ENCODE assay signal across 8 mouse cellular contexts in the genomic region with DNA sequence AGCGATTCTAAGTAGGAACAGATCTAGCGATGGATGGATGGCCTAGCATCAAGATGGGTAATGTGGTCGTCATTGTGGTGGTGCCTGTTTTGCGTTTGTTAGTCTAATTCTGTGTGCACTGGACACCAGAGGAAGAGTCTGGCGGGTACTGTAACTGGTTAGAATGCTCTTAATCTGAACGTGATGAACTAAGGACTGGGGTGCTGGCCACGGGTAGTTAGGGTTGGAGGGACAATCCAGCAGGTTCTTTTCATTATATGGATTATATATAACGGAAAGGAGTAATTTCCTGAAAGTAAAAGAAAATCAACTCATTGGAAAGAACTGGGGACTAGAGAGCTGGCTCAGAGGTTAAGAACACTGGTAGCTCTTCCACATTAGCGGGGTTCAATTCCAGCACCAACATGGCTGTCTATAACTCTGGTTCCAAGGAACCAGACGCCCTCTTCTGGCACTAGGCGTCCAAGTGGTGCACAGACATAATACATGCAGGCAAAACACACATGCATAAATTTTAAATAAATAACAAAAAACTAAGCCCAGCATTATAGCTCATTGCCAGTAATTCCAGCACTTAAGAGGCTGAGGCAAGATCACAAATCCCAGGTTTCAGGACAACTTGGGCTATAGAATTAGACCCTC. TPM values are rescaled to one million over a fixed set of nuclear protein-coding genes. Genes with fewer than 3 reads are reported as not detected.
DNase-seq lines count a peak whose midpoint lies in the region; ATAC-seq and TF ChIP-seq lines count a peak whose summit lies in the region.

No protein-coding gene starts in this region.

- no peaks in the 10 kb centered on the region for H3K4me1 ChIP-seq in embryonic fibroblast, embryonic 13.5 days (ENCODE audit: control insufficient read depth, insufficient read depth, low read length)
- H3K4me1 ChIP-seq in intestine, postnatal 0 days (replicated peaks; ENCODE audit: control insufficient read depth, insufficient read depth, low read length) = no peaks in the 10 kb centered on the region
- H3K4me1 ChIP-seq in lung, embryonic 16.5 days (replicated peaks; ENCODE audit: control insufficient read depth, insufficient read depth, low read length) = peaks cover 10% of the 10 kb centered on the region

- H3K4me2 ChIP-seq in intestine, postnatal 0 days (replicated peaks; ENCODE audit: low read depth) = peak overlapping the region; percentile 87
- peak overlapping the region; percentile 68 for H3K4me2 ChIP-seq in lung, embryonic 16.5 days (ENCODE audit: low read depth, low read length)

- intact Hi-C loops in left cerebral cortex, postnatal 14 days (cut with DNase I) = loop anchor here (2.0 to 5.0 kb wide), 2 partner anchors 19 to 106 kb away; partner anchors contain the start of genes Gm9970 and Nrbp1

- no peaks in the 10 kb centered on the region for H3K27me3 ChIP-seq in intestine, postnatal 0 days (replicated peaks; ENCODE audit: control insufficient read depth, insufficient read depth, low read length)
- no peaks in the 10 kb centered on the region for H3K27me3 ChIP-seq in lung, embryonic 16.5 days (ENCODE audit: control insufficient read depth, insufficient read depth, low read depth, low read length)
- H3K27me3 ChIP-seq in splenic B cell, adult 2 months (ENCODE audit: control insufficient read depth, insufficient read depth, low read length, poor library complexity, severe bottlenecking) = no peaks in the 10 kb centered on the region

- 15% methylated on average over 11 of the region's 11 CpGs for WGBS in intestine, postnatal 0 days
- WGBS in lung, embryonic 16.5 days = 14% methylated on average over 11 of the region's 11 CpGs

- peak overlapping the region; percentile 77 for H3K27ac ChIP-seq in embryonic fibroblast, embryonic 13.5 days (ENCODE audit: insufficient read depth, low read length)
- peak overlapping the region; percentile 75 for H3K27ac ChIP-seq in intestine, postnatal 0 days (ENCODE audit: low read depth, low read length)
- peak overlapping the region; percentile 85 for H3K27ac ChIP-seq in lung, embryonic 16.5 days (ENCODE audit: low read length)

- ATAC-seq in intestine, postnatal 0 days = no peak
- ATAC-seq in lung, embryonic 16.5 days (ENCODE audit: low read depth) = no peak
- ATAC-seq in activated CD4-positive, CD25-positive, alpha-beta regulatory T cell, adult 4 months = no peak

- peak; percentile 46; the same call in 1 of the 2 replicates for TF ChIP-seq POLR2A in embryonic fibroblast, embryonic 13.5 days (IDR thresholded peaks at IDR 0.05; ENCODE audit: low read depth, low read length)

- H3K4me3 ChIP-seq in embryonic fibroblast, embryonic 13.5 days (ENCODE audit: insufficient read depth, low read length) = peak overlapping the region; percentile 62
- H3K4me3 ChIP-seq in intestine, postnatal 0 days (ENCODE audit: low read depth, low read length) = peak overlapping the region; percentile 84
- H3K4me3 ChIP-seq in lung, embryonic 16.5 days (ENCODE audit: low read length) = peak overlapping the region; percentile 99

- TF ChIP-seq CTCF in embryonic fibroblast, embryonic 13.5 days (IDR thresholded peaks at IDR 0.05; ENCODE audit: borderline replicate concordance, insufficient read depth, low read length) = peak; percentile 32; the same call in 1 of the 2 replicates
- TF ChIP-seq CTCF in intestine, postnatal 0 days (IDR thresholded peaks at IDR 0.05; ENCODE audit: low read depth) = peak; percentile 70

- DNase-seq in left cerebral cortex, postnatal 14 days (ENCODE audit: low spot score in 2 of 2) = peak; percentile 43 to 74
- no peak for DNase-seq in left cerebral cortex, adult 8-10 months (ENCODE audit: low spot score in 2 of 2)
- DNase-seq in ZHBTc4 (ENCODE audit: low read depth, low spot score) = peak; percentile 78
- DNase-seq in splenic B cell, adult 2 months (ENCODE audit: low read depth, low spot score) = peak; percentile 49

- peak overlapping the region; percentile 54 for H3K9ac ChIP-seq in intestine, postnatal 0 days (ENCODE audit: low read depth, low read length)
- peak overlapping the region; percentile 72 for H3K9ac ChIP-seq in lung, embryonic 16.5 days (ENCODE audit: low read length)

- H3K36me3 ChIP-seq in intestine, postnatal 0 days (ENCODE audit: control insufficient read depth, insufficient read depth) = no peaks in the 10 kb centered on the region
- H3K36me3 ChIP-seq in lung, embryonic 16.5 days (ENCODE audit: control insufficient read depth, insufficient read depth, low read length) = no peaks in the 10 kb centered on the region
- no peaks in the 10 kb centered on the region for H3K36me3 ChIP-seq in splenic B cell, adult 2 months (ENCODE audit: control insufficient read depth, insufficient read depth, low read length, poor library complexity, severe bottlenecking)

- H3K9me3 ChIP-seq in intestine, postnatal 0 days (ENCODE audit: control insufficient read depth) = no peaks in the 10 kb centered on the region
- H3K9me3 ChIP-seq in lung, embryonic 16.5 days (ENCODE audit: control insufficient read depth, low read length) = no peaks in the 10 kb centered on the region

RNA-seq across cellular contexts. Expression of gene Ppm1g, which starts 0.9 kb away (rescaled TPM):
- total RNA-seq in left cerebral cortex, postnatal 14 days (2021) = 10 to 100 TPM; 77.5 to 87.1 TPM
- total RNA-seq in left cerebral cortex, adult 8-10 months (2022) = 10 to 100 TPM; 64.9 to 77.9 (median 75.5) TPM
- polyA plus RNA-seq in embryonic fibroblast, embryonic 13.5 days (2011; ENCODE audit: insufficient read length, low read depth, missing spikeins) = 131 and 132 TPM in 2 replicates
- polyA plus RNA-seq in intestine, postnatal 0 days (2015; fragmentation: Nextera tagmentation; extraction: Ambion mirVana) = 54.8 and 55.4 TPM in 2 replicates
- 122 and 126 TPM in 2 replicates for polyA plus RNA-seq in lung, embryonic 16.5 days (2015; fragmentation: Nextera tagmentation; extraction: Ambion mirVana)
- 10 to 100 TPM; 57.8 to 69.6 TPM for polyA plus RNA-seq in activated CD4-positive, CD25-positive, alpha-beta regulatory T cell, adult 4 months (2017; shearing (Covaris generic))

RNA-seq across cellular contexts. Expression of gene Nrbp1, which starts 19.2 kb away (rescaled TPM):
- 10 to 100 TPM; 72.9 to 75.8 TPM for total RNA-seq in left cerebral cortex, postnatal 14 days (2021)
- 10 to 100 TPM; 85.2 to 91.1 (median 87.6) TPM for total RNA-seq in left cerebral cortex, adult 8-10 months (2022)
- polyA plus RNA-seq in embryonic fibroblast, embryonic 13.5 days (2011; ENCODE audit: insufficient read length, low read depth, missing spikeins) = 93.5 and 115 TPM in 2 replicates
- polyA plus RNA-seq in intestine, postnatal 0 days (2015; fragmentation: Nextera tagmentation; extraction: Ambion mirVana) = 96.4 and 99.6 TPM in 2 replicates
- polyA plus RNA-seq in lung, embryonic 16.5 days (2015; fragmentation: Nextera tagmentation; extraction: Ambion mirVana) = 152 and 162 TPM in 2 replicates
- polyA plus RNA-seq in activated CD4-positive, CD25-positive, alpha-beta regulatory T cell, adult 4 months (2017; shearing (Covaris generic)) = 10 to 100 TPM; 90.1 to 91.2 TPM

RNA-seq across cellular contexts. Expression of gene Zfp513, which starts 19.3 kb away (rescaled TPM):
- 10 to 100 TPM; 27.2 to 31.1 TPM for total RNA-seq in left cerebral cortex, postnatal 14 days (2021)
- total RNA-seq in left cerebral cortex, adult 8-10 months (2022) = 10 to 100 TPM; 24.1 to 31.4 (median 28.4) TPM
- polyA plus RNA-seq in embryonic fibroblast, embryonic 13.5 days (2011; ENCODE audit: insufficient read length, low read depth, missing spikeins) = 18.6 and 20.3 TPM in 2 replicates
- 6.8 and 7.3 TPM in 2 replicates for polyA plus RNA-seq in intestine, postnatal 0 days (2015; fragmentation: Nextera tagmentation; extraction: Ambion mirVana)
- 5.8 and 6.6 TPM in 2 replicates for polyA plus RNA-seq in lung, embryonic 16.5 days (2015; fragmentation: Nextera tagmentation; extraction: Ambion mirVana)
- polyA plus RNA-seq in activated CD4-positive, CD25-positive, alpha-beta regulatory T cell, adult 4 months (2017; shearing (Covaris generic)) = 1 to 10 TPM; 2.4 to 4.4 TPM

RNA-seq across cellular contexts. Expression of gene Gm9970, which starts 19.6 kb away (rescaled TPM):
- not detected for total RNA-seq in left cerebral cortex, postnatal 14 days (2021)
- total RNA-seq in left cerebral cortex, adult 8-10 months (2022) = under 1 TPM in 2 of 4 experiments, not detected in 2; 0.74 to 0.89 TPM
- polyA plus RNA-seq in embryonic fibroblast, embryonic 13.5 days (2011; ENCODE audit: insufficient read length, low read depth, missing spikeins) = not detected in 2 replicates
- 0.51 and 0.70 TPM in 2 replicates for polyA plus RNA-seq in intestine, postnatal 0 days (2015; fragmentation: Nextera tagmentation; extraction: Ambion mirVana)
- polyA plus RNA-seq in lung, embryonic 16.5 days (2015; fragmentation: Nextera tagmentation; extraction: Ambion mirVana) = 0.57 and 0.60 TPM in 2 replicates
- polyA plus RNA-seq in activated CD4-positive, CD25-positive, alpha-beta regulatory T cell, adult 4 months (2017; shearing (Covaris generic)) = not detected

RNA-seq across cellular contexts. Expression of gene Eif2b4, which starts 28.2 kb away (rescaled TPM):
- total RNA-seq in left cerebral cortex, postnatal 14 days (2021) = 10 to 100 TPM; 39.5 to 49.2 TPM
- total RNA-seq in left cerebral cortex, adult 8-10 months (2022) = 10 to 100 TPM; 30.1 to 37.0 (median 36.1) TPM
- 19.8 and 21.6 TPM in 2 replicates for polyA plus RNA-seq in embryonic fibroblast, embryonic 13.5 days (2011; ENCODE audit: insufficient read length, low read depth, missing spikeins)
- 43.7 and 45.1 TPM in 2 replicates for polyA plus RNA-seq in intestine, postnatal 0 days (2015; fragmentation: Nextera tagmentation; extraction: Ambion mirVana)
- polyA plus RNA-seq in lung, embryonic 16.5 days (2015; fragmentation: Nextera tagmentation; extraction: Ambion mirVana) = 58.9 and 64.2 TPM in 2 replicates
- 10 to 100 TPM; 37.6 to 41.9 TPM for polyA plus RNA-seq in activated CD4-positive, CD25-positive, alpha-beta regulatory T cell, adult 4 months (2017; shearing (Covaris generic))

Comparison
In these comparisons a context has a peak if more than half of its experiments do, and no peak if none do; other contexts are left out.
1. DNase-seq: peak in left cerebral cortex, postnatal 14 days (2 of 2), ZHBTc4 (single experiment) and splenic B cell, adult 2 months (single experiment); none in left cerebral cortex, adult 8-10 months (0 of 2).
2. Peak in every context shown above with its lines, with median percentiles within 50 percentile points of each other: H3K27ac ChIP-seq and H3K4me3 ChIP-seq.